Mouse (Mus musculus): ENCODE results near the gene Sfxn2. TPM values are rescaled to one million over a fixed set of nuclear protein-coding genes. Genes with fewer than 3 reads are reported as not detected.

The Sfxn2 gene
- polyA plus RNA-seq, 1 experiment, result 1.3 TPM

- Histone ChIP-seq H3K4me1 (ENCODE audit: control insufficient read depth, insufficient read depth, insufficient read length, low read length) (no peaks in the 10 kb centered on the region), H3K27me3 (ENCODE audit: control insufficient read depth, insufficient read depth, low read length) (no peaks in the 10 kb centered on the region), H3K27ac (ENCODE audit: insufficient read depth, low read depth, low read length) (no peak overlapping the region), H3K4me3 (ENCODE audit: low read depth, low read length) (no peak overlapping the region), H3K36me3 (ENCODE audit: control insufficient read depth, insufficient read depth, low read length) (no peaks in the 10 kb centered on the region)
- TF ChIP-seq CTCF (IDR thresholded peaks at IDR 0.05; ENCODE audit: extremely low read depth, insufficient read length, insufficient replicate concordance, low read depth, low read length), result no peak
- TF ChIP-seq POLR2A (IDR thresholded peaks at IDR 0.05; ENCODE audit: low read depth, low read length), result no peak
- 92% methylated on average over 6 of the region's 6 CpGs for WGBS
Measured at GRCm38 (mm10) chr19:46547565-46547964, 25.6 kb upstream of the Sfxn2 start.

GRCm38 (mm10) chr19:46548110-46548509, 25.1 kb upstream of the Sfxn2 start:
- Histone ChIP-seq H3K4me3 (ENCODE audit: low read depth, low read length) (no peak overlapping the region), H3K36me3 (ENCODE audit: control insufficient read depth, insufficient read depth, low read length) (no peaks in the 10 kb centered on the region), H3K27ac (ENCODE audit: insufficient read depth, low read depth, low read length) (no peak overlapping the region), H3K27me3 (ENCODE audit: control insufficient read depth, insufficient read depth, low read length) (no peaks in the 10 kb centered on the region), H3K4me1 (ENCODE audit: control insufficient read depth, insufficient read depth, insufficient read length, low read length) (no peaks in the 10 kb centered on the region)
- TF ChIP-seq POLR2A (IDR thresholded peaks at IDR 0.05; ENCODE audit: low read depth, low read length), result no peak
- TF ChIP-seq CTCF (IDR thresholded peaks at IDR 0.05; ENCODE audit: extremely low read depth, insufficient read length, insufficient replicate concordance, low read depth, low read length), result no peak
- WGBS, result 87% methylated on average over 10 of the region's 10 CpGs

GRCm38 (mm10) chr19:46550385-46550784, 22.8 kb upstream of the Sfxn2 start:
- Histone ChIP-seq H3K27me3 (ENCODE audit: control insufficient read depth, insufficient read depth, low read length) (no peaks in the 10 kb centered on the region), H3K4me1 (ENCODE audit: control insufficient read depth, insufficient read depth, insufficient read length, low read length) (no peaks in the 10 kb centered on the region), H3K27ac (ENCODE audit: insufficient read depth, low read depth, low read length) (no peak overlapping the region), H3K36me3 (ENCODE audit: control insufficient read depth, insufficient read depth, low read length) (no peaks in the 10 kb centered on the region), H3K4me3 (ENCODE audit: low read depth, low read length) (no peak overlapping the region)
- TF ChIP-seq CTCF (IDR thresholded peaks at IDR 0.05; ENCODE audit: extremely low read depth, insufficient read length, insufficient replicate concordance, low read depth, low read length), result no peak
- no peak for TF ChIP-seq POLR2A (IDR thresholded peaks at IDR 0.05; ENCODE audit: low read depth, low read length)
- 96% methylated on average over 4 of the region's 4 CpGs for WGBS

- 88% methylated on average over 4 of the region's 4 CpGs for WGBS
- H3K4me1 ChIP-seq (ENCODE audit: control insufficient read depth, insufficient read depth, insufficient read length, low read length), result no peaks in the 10 kb centered on the region
- no peak overlapping the region for H3K4me3 ChIP-seq (ENCODE audit: low read depth, low read length)
- H3K27ac ChIP-seq (ENCODE audit: insufficient read depth, low read depth, low read length), result no peak overlapping the region
- H3K36me3 ChIP-seq (ENCODE audit: control insufficient read depth, insufficient read depth, low read length), result no peaks in the 10 kb centered on the region
- no peaks in the 10 kb centered on the region for H3K27me3 ChIP-seq (ENCODE audit: control insufficient read depth, insufficient read depth, low read length)
- TF ChIP-seq CTCF (IDR thresholded peaks at IDR 0.05; ENCODE audit: extremely low read depth, insufficient read length, insufficient replicate concordance, low read depth, low read length) (no peak), POLR2A (IDR thresholded peaks at IDR 0.05; ENCODE audit: low read depth, low read length) (no peak)
Measured at GRCm38 (mm10) chr19:46552496-46552895, 20.7 kb upstream of the Sfxn2 start.

- 63% methylated on average over 11 of the region's 11 CpGs for WGBS
- H3K36me3 ChIP-seq (ENCODE audit: control insufficient read depth, insufficient read depth, low read length), result no peaks in the 10 kb centered on the region
- no peak for TF ChIP-seq CTCF (IDR thresholded peaks at IDR 0.05; ENCODE audit: extremely low read depth, insufficient read length, insufficient replicate concordance, low read depth, low read length)
- H3K4me1 ChIP-seq (ENCODE audit: control insufficient read depth, insufficient read depth, insufficient read length, low read length), result no peaks in the 10 kb centered on the region
- no peak overlapping the region for H3K27ac ChIP-seq (ENCODE audit: insufficient read depth, low read depth, low read length)
- H3K4me3 ChIP-seq (ENCODE audit: low read depth, low read length), result no peak overlapping the region
- H3K27me3 ChIP-seq (ENCODE audit: control insufficient read depth, insufficient read depth, low read length), result no peaks in the 10 kb centered on the region
Measured at GRCm38 (mm10) chr19:46553541-46553955, 19.6 kb upstream of the Sfxn2 start.

- no peak overlapping the region for H3K4me3 ChIP-seq (ENCODE audit: low read depth, low read length)
- TF ChIP-seq CTCF (IDR thresholded peaks at IDR 0.05; ENCODE audit: extremely low read depth, insufficient read length, insufficient replicate concordance, low read depth, low read length), result no peak
- no peaks in the 10 kb centered on the region for H3K4me1 ChIP-seq (ENCODE audit: control insufficient read depth, insufficient read depth, insufficient read length, low read length)
- H3K27ac ChIP-seq (ENCODE audit: insufficient read depth, low read depth, low read length), result no peak overlapping the region
- no peaks in the 10 kb centered on the region for H3K27me3 ChIP-seq (ENCODE audit: control insufficient read depth, insufficient read depth, low read length)
- no peaks in the 10 kb centered on the region for H3K36me3 ChIP-seq (ENCODE audit: control insufficient read depth, insufficient read depth, low read length)
- WGBS, result 74% methylated on average over 8 of the region's 8 CpGs
Measured at GRCm38 (mm10) chr19:46558009-46558408, 15.2 kb upstream of the Sfxn2 start.

- Histone ChIP-seq H3K36me3 (ENCODE audit: control insufficient read depth, insufficient read depth, low read length) (no peaks in the 10 kb centered on the region), H3K4me3 (ENCODE audit: low read depth, low read length) (no peak overlapping the region), H3K27me3 (ENCODE audit: control insufficient read depth, insufficient read depth, low read length) (no peaks in the 10 kb centered on the region), H3K4me1 (ENCODE audit: control insufficient read depth, insufficient read depth, insufficient read length, low read length) (no peaks in the 10 kb centered on the region), H3K27ac (ENCODE audit: insufficient read depth, low read depth, low read length) (no peak overlapping the region)
- no peak for TF ChIP-seq CTCF (IDR thresholded peaks at IDR 0.05; ENCODE audit: extremely low read depth, insufficient read length, insufficient replicate concordance, low read depth, low read length)
- TF ChIP-seq POLR2A (IDR thresholded peaks at IDR 0.05; ENCODE audit: low read depth, low read length), result no peak
- 58% methylated on average over 12 of the region's 12 CpGs for WGBS
Measured at GRCm38 (mm10) chr19:46558631-46559030, 14.5 kb upstream of the Sfxn2 start.

- H3K27me3 ChIP-seq (ENCODE audit: control insufficient read depth, insufficient read depth, low read length), result no peaks in the 10 kb centered on the region
- WGBS, result 38% methylated on average over 1 of the region's 1 CpGs
- no peak overlapping the region for H3K27ac ChIP-seq (ENCODE audit: insufficient read depth, low read depth, low read length)
- no peak overlapping the region for H3K4me3 ChIP-seq (ENCODE audit: low read depth, low read length)
- no peaks in the 10 kb centered on the region for H3K36me3 ChIP-seq (ENCODE audit: control insufficient read depth, insufficient read depth, low read length)
- TF ChIP-seq POLR2A (IDR thresholded peaks at IDR 0.05; ENCODE audit: low read depth, low read length) (no peak), CTCF (IDR thresholded peaks at IDR 0.05; ENCODE audit: extremely low read depth, insufficient read length, insufficient replicate concordance, low read depth, low read length) (peak; percentile 69; the same call in 1 of the 2 replicates)
- no peaks in the 10 kb centered on the region for H3K4me1 ChIP-seq (ENCODE audit: control insufficient read depth, insufficient read depth, insufficient read length, low read length)
Measured at GRCm38 (mm10) chr19:46562132-46562531, 11.0 kb upstream of the Sfxn2 start.
